Mouse (Mus musculus) retina, embryonic 14.5 days (tissue): ENCODE results near the gene Thoc2.
A peak's percentile ranks its signal among the peaks of the same experiment; 100 is the strongest.

ENCODE experiments used
- DNase-seq: peaks from one replicate; pipeline ENCODE4 v3.0.0-alpha.2; 2015; ENCODE audit warnings: low spot score

Thoc2 gene

GRCm38 (mm10) chrX:41920574-41920973, at the start of gene Thoc2:
Gene Thoc2, minus strand, starts transcription at chrX:41920674.
- DNase-seq: no peak

- DNase-seq: no peak
Measured at GRCm38 (mm10) chrX:41970096-41970495, 49.6 kb upstream of the Thoc2 start.

GRCm38 (mm10) chrX:41969341-41969740, 48.9 kb upstream of the Thoc2 start:
- no peak for DNase-seq

GRCm38 (mm10) chrX:41957161-41957560, 36.7 kb upstream of the Thoc2 start:
- DNase-seq: peak; percentile 2

- DNase-seq: no peak
Measured at GRCm38 (mm10) chrX:41941840-41942239, 21.4 kb upstream of the Thoc2 start.

- DNase-seq: peak; percentile 1
Measured at GRCm38 (mm10) chrX:41931821-41932220, 11.3 kb upstream of the Thoc2 start.

GRCm38 (mm10) chrX:41924708-41925107, 4.2 kb upstream of the Thoc2 start:
- DNase-seq: no peak

- DNase-seq: no peak
Measured at GRCm38 (mm10) chrX:41912061-41912401, 8.4 kb downstream of the Thoc2 start.

GRCm38 (mm10) chrX:41911390-41912060, 8.9 kb downstream of the Thoc2 start:
- DNase-seq: peak; percentile 87

GRCm38 (mm10) chrX:41910981-41911380, 9.5 kb downstream of the Thoc2 start:
- peak; percentile 20 for DNase-seq

- DNase-seq: peak; percentile 13
Measured at GRCm38 (mm10) chrX:41910471-41910870, 10.0 kb downstream of the Thoc2 start.

- no peak for DNase-seq
Measured at GRCm38 (mm10) chrX:41884759-41885505, 35.5 kb downstream of the Thoc2 start.

GRCm38 (mm10) chrX:41876581-41876980, 43.9 kb downstream of the Thoc2 start:
- DNase-seq: no peak

GRCm38 (mm10) chrX:41837823-41838222, 82.7 kb downstream of the Thoc2 start:
- DNase-seq: no peak

- DNase-seq: no peak
Measured at GRCm38 (mm10) chrX:41805592-41805991, 114.9 kb downstream of the Thoc2 start.

- DNase-seq: no peak
Measured at GRCm38 (mm10) chrX:41793303-41793702, 127.2 kb downstream of the Thoc2 start.
